Mouse (Mus musculus): Measurements from ENCODE around the gene Nppc. TPM values are rescaled to one million over a fixed set of nuclear protein-coding genes. Genes with fewer than 3 reads are reported as not detected.

Gene Nppc
- polyA plus RNA-seq, 1 experiment from 2014 or later = 3.6 TPM

DNA sequence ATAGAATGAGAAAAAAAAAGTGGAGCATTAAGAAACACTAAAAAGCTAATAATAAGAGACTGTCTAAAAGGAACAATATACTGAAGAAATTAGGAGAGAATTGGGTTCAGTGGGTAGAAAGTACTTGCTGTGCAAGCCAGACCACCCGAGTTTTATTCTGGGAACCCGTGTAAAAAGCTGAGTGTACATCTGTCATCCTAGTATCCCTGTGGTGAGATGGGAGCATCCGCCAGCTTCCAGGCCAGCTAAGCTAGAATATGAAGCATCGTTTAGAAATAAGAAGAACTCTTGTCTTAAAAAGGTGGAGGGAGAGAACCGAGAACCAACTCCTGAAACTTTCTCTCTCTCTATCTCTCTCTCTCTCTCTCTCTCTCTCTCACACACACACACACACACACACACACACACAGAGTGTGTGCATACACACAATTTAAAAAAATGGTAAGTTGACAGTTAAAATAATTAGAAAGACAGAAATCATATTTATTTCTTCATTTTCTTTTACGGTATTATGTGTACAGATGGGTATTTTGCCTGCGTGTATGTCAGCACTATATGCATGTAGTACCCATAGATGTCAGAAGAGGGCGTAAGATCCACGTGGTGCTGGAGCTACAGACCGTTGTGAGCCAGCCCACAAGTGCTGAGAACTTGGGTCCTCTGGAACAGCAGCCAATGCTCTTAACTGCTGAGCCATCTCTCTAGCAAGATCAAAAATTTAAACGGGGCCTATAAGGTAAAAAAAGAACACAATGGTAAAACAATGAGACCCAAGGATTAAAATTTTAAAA, 29.2 kb upstream of the Nppc start:
- H3K36me3 ChIP-seq (ENCODE audit: insufficient read depth, low read length) = no peaks in the 10 kb centered on the region
- ATAC-seq (ENCODE audit: low FRiP score, low TSS enrichment) = no peak
- H3K27ac ChIP-seq (ENCODE audit: low read length) = no peak overlapping the region
- H3K4me1 ChIP-seq (ENCODE audit: insufficient read depth, low read length) = peaks cover 3% of the 10 kb centered on the region; the same call in 1 of the 2 replicates
- no peaks in the 10 kb centered on the region for H3K9me3 ChIP-seq (ENCODE audit: low read length)
- no peak overlapping the region for H3K4me3 ChIP-seq (ENCODE audit: low read length)
- no peaks in the 10 kb centered on the region for H3K27me3 ChIP-seq (ENCODE audit: insufficient read depth, low read length)
- no peak overlapping the region for H3K4me2 ChIP-seq (replicated peaks; ENCODE audit: low read depth, low read length)
- 68% methylated on average over 11 of the region's 11 CpGs for WGBS
- H3K9ac ChIP-seq (replicated peaks; ENCODE audit: low read length) = no peak overlapping the region

DNA sequence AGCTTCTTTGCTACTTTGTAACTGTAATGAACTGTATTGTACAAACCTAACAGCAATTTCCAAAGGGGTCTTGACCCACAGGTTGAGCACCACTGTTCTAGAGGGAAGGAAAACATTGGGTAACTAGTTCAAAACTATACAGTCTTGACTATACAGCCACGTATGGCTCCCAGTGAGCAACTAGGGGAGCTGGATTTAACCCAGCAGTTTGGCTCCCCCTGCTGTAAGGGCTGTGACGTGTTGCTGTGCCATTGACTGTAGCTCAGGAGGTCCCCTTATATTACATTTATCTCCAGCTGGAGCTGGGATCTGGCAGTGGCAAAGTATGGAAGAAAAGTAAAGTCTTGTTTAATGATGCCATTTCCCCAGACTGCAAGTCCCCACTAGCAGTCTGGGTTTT, 28.4 kb upstream of the Nppc start:
- no peaks in the 10 kb centered on the region for H3K4me1 ChIP-seq (ENCODE audit: insufficient read depth, low read length)
- no peaks in the 10 kb centered on the region for H3K36me3 ChIP-seq (ENCODE audit: insufficient read depth, low read length)
- no peak overlapping the region for H3K9ac ChIP-seq (replicated peaks; ENCODE audit: low read length)
- H3K27ac ChIP-seq (ENCODE audit: low read length) = no peak overlapping the region
- H3K4me2 ChIP-seq (replicated peaks; ENCODE audit: low read depth, low read length) = no peak overlapping the region
- no peaks in the 10 kb centered on the region for H3K9me3 ChIP-seq (ENCODE audit: low read length)
- H3K4me3 ChIP-seq (ENCODE audit: low read length) = no peak overlapping the region
- WGBS = 31% methylated on average over 2 of the region's 2 CpGs
- ATAC-seq (ENCODE audit: low FRiP score, low TSS enrichment) = no peak
- H3K27me3 ChIP-seq (ENCODE audit: insufficient read depth, low read length) = no peaks in the 10 kb centered on the region

DNA sequence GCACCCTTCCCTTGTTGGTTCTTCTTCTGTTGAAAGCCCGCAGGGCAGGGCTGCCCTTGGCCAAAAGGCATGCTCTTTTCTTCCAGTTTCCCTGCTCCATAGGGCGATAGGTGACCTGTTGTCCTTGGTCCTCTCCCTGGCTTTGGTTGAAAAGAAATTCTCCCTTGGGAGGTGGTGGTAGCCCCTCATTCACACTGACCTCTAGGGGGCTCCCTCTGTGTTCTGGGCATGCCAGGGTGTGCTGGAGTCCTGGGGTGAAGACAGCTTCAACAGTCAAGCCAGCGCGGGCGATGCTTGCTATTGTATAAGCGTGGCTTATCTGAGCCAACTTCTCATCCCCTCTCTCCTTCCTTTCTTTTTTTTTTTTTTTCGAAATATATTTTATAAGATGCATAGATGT, 26.6 kb upstream of the Nppc start:
- H3K36me3 ChIP-seq (ENCODE audit: insufficient read depth, low read length) = no peaks in the 10 kb centered on the region
- H3K27ac ChIP-seq (ENCODE audit: low read length) = no peak overlapping the region
- no peaks in the 10 kb centered on the region for H3K4me1 ChIP-seq (ENCODE audit: insufficient read depth, low read length)
- H3K9ac ChIP-seq (replicated peaks; ENCODE audit: low read length) = no peak overlapping the region
- no peaks in the 10 kb centered on the region for H3K27me3 ChIP-seq (ENCODE audit: insufficient read depth, low read length)
- no peak for ATAC-seq (ENCODE audit: low FRiP score, low TSS enrichment)
- H3K4me2 ChIP-seq (replicated peaks; ENCODE audit: low read depth, low read length) = no peak overlapping the region
- no peaks in the 10 kb centered on the region for H3K9me3 ChIP-seq (ENCODE audit: low read length)
- WGBS = 49% methylated on average over 7 of the region's 7 CpGs
- no peak overlapping the region for H3K4me3 ChIP-seq (ENCODE audit: low read length)

DNA sequence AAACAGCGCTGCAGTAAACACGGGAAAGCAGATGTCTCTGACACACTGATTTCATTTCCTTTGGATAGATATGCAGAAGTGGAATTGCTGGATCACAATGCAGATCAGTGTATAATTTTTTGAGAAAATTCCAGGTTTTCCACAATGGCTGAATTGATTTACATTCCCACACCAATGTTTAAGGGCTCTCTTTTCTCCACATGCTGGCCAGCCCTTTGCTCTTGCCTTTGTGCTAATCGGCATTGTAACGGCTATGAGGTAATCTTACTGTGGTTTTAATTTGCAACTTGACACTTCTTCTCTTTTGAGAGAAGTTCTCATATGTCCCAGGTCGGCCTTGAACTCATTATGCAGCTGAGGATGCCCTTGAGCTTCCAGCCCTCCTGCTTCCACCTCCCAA, 20.7 kb upstream of the Nppc start:
- H3K4me3 ChIP-seq (ENCODE audit: low read length) = no peak overlapping the region
- H3K9me3 ChIP-seq (ENCODE audit: low read length) = no peaks in the 10 kb centered on the region
- no peak for ATAC-seq (ENCODE audit: low FRiP score, low TSS enrichment)
- H3K9ac ChIP-seq (replicated peaks; ENCODE audit: low read length) = no peak overlapping the region
- H3K27me3 ChIP-seq (ENCODE audit: insufficient read depth, low read length) = no peaks in the 10 kb centered on the region
- H3K36me3 ChIP-seq (ENCODE audit: insufficient read depth, low read length) = no peaks in the 10 kb centered on the region
- no peak overlapping the region for H3K4me2 ChIP-seq (replicated peaks; ENCODE audit: low read depth, low read length)
- WGBS = 62% methylated on average over 5 of the region's 5 CpGs
- no peak overlapping the region for H3K27ac ChIP-seq (ENCODE audit: low read length)
- H3K4me1 ChIP-seq (ENCODE audit: insufficient read depth, low read length) = no peaks in the 10 kb centered on the region

DNA sequence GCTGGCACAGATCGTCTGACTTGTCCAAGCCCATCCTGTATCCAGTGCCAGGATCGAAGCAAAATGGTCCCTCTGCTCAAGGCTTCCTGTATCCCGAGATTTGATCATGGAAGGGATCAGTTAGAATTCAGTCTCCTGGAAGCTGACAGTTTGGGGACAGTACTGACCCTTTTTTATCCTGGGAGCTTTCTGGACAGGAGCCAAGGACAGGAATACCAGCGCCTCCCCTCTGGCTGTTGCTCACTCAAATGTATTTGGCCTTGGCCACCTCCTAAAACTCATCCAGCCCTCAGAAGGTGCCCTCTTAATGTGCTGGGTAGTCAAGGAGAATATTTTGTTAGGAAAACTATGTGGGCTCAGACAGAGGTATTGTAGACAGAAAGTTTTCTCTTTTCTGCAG, 16.9 kb upstream of the Nppc start:
- Histone ChIP-seq H3K4me3 (ENCODE audit: low read length) (no peak overlapping the region), H3K36me3 (ENCODE audit: insufficient read depth, low read length) (no peaks in the 10 kb centered on the region), H3K4me1 (ENCODE audit: insufficient read depth, low read length) (no peaks in the 10 kb centered on the region), H3K9ac (replicated peaks; ENCODE audit: low read length) (no peak overlapping the region), H3K27me3 (ENCODE audit: insufficient read depth, low read length) (no peaks in the 10 kb centered on the region), H3K27ac (ENCODE audit: low read length) (no peak overlapping the region), H3K9me3 (ENCODE audit: low read length) (no peaks in the 10 kb centered on the region), H3K4me2 (replicated peaks; ENCODE audit: low read depth, low read length) (no peak overlapping the region)
- ATAC-seq (ENCODE audit: low FRiP score, low TSS enrichment) = no peak
- WGBS = 80% methylated on average over 4 of the region's 4 CpGs

DNA sequence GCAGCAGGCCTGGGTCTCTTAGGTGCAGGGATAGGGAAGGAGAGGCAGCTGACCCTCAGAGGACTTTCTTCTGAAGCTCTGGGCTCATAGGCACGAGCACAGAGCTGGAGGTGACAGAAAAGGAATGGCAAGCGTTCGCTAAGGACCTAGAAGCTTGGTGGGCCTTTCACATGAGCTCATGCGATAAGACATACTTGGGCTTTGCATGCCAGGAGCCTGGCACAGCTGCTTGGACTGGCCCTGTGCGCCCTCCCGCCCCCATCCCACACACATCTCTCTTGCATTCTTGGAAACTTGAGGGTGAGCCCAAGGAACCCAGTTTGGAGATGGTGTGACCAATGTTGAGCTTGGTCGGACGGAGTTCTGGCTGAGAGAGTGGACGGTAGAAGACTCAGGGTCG, 8.3 kb upstream of the Nppc start:
- H3K4me2 ChIP-seq (replicated peaks; ENCODE audit: low read depth, low read length) = no peak overlapping the region

DNA sequence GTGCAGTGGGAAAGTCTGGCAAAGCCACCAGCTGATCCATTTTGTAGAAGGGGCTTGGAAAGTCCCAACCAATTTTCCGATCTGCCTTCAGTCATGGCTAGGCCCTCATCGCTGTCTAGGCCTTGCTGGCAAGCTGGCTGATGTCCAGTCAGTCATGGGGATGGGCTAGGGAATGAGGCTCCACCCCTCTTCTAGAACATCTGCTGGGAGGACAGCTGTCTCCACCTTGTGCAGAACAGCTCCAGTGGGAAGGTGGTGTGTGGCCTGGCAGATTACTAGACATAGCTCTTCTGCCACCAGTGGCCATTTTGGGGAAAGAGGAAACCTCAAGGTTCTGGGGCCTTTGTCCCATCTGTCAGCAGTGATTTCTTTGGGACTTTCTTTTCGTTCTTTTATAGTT, 7.3 kb upstream of the Nppc start:
- no peaks in the 10 kb centered on the region for H3K36me3 ChIP-seq (ENCODE audit: insufficient read depth, low read length)
- H3K9me3 ChIP-seq (ENCODE audit: low read length) = no peaks in the 10 kb centered on the region
- no peak overlapping the region for H3K27ac ChIP-seq (ENCODE audit: low read length)
- no peaks in the 10 kb centered on the region for H3K4me1 ChIP-seq (ENCODE audit: insufficient read depth, low read length)
- no peak overlapping the region for H3K4me2 ChIP-seq (replicated peaks; ENCODE audit: low read depth, low read length)
- H3K27me3 ChIP-seq (ENCODE audit: insufficient read depth, low read length) = peaks cover 1% of the 10 kb centered on the region; the same call in 1 of the 2 replicates
- no peak overlapping the region for H3K9ac ChIP-seq (replicated peaks; ENCODE audit: low read length)
- ATAC-seq (ENCODE audit: low FRiP score, low TSS enrichment) = no peak
- no peak overlapping the region for H3K4me3 ChIP-seq (ENCODE audit: low read length)
- WGBS = 84% methylated on average over 3 of the region's 3 CpGs

More for the DNA sequence above, 8.3 kb upstream of the Nppc start:
- H3K4me3 ChIP-seq (ENCODE audit: low read length) = no peak overlapping the region
- no peaks in the 10 kb centered on the region for H3K27me3 ChIP-seq (ENCODE audit: insufficient read depth, low read length)
- no peaks in the 10 kb centered on the region for H3K9me3 ChIP-seq (ENCODE audit: low read length)
- WGBS = 76% methylated on average over 10 of the region's 10 CpGs
- no peak overlapping the region for H3K27ac ChIP-seq (ENCODE audit: low read length)
- no peak overlapping the region for H3K9ac ChIP-seq (replicated peaks; ENCODE audit: low read length)
- no peaks in the 10 kb centered on the region for H3K4me1 ChIP-seq (ENCODE audit: insufficient read depth, low read length)
- ATAC-seq (ENCODE audit: low FRiP score, low TSS enrichment) = no peak
- H3K36me3 ChIP-seq (ENCODE audit: insufficient read depth, low read length) = no peaks in the 10 kb centered on the region

DNA sequence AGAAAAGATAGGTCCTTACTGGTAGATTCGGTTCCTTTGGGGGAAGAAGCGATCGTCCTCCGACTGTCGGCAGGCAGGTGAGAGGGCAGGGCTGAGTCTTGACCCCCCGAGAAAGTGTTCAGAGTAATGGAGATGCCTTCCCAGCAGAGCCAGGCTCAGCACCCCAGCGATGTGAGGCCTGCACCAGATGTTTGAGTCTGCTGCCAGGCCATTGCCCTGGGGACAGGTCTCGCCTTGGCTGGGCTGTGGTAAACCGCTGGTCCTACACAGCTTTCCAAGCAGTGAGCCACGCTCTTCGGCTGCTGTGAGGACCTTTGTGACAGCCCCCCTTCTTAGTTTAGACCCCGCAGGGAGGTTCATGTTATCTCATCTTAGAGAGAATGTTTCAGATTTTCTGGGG, 4.8 kb upstream of the Nppc start:
- H3K27ac ChIP-seq (ENCODE audit: low read length) = no peak overlapping the region
- no peaks in the 10 kb centered on the region for H3K36me3 ChIP-seq (ENCODE audit: insufficient read depth, low read length)
- no peak overlapping the region for H3K4me3 ChIP-seq (ENCODE audit: low read length)
- H3K27me3 ChIP-seq (ENCODE audit: insufficient read depth, low read length) = peaks cover 24% of the 10 kb centered on the region
- no peak for ATAC-seq (ENCODE audit: low FRiP score, low TSS enrichment)
- no peak overlapping the region for H3K4me2 ChIP-seq (replicated peaks; ENCODE audit: low read depth, low read length)
- H3K9me3 ChIP-seq (ENCODE audit: low read length) = no peaks in the 10 kb centered on the region
- 81% methylated on average over 12 of the region's 12 CpGs for WGBS
- no peak overlapping the region for H3K9ac ChIP-seq (replicated peaks; ENCODE audit: low read length)
- no peaks in the 10 kb centered on the region for H3K4me1 ChIP-seq (ENCODE audit: insufficient read depth, low read length)

DNA sequence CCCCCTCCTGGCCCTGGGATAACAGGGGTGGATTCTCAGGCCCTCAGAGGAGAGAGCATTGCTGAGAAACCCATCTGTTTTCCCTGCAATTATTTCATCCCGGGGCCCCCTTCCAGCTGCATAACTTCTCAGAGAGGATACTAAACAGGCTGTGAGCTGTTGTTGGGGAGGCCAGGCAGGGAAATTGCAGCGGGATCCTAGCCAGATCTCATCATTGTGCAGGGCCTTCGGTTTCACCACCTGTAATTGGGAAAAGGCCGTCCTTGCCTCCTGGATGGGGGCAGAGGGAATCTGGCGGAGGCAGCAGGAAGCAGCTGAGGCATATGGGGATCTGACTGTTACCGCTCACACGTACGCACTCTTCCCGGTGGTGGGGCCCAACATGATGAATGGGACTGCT, 4.0 kb upstream of the Nppc start:
- peaks cover 28% of the 10 kb centered on the region for H3K27me3 ChIP-seq (ENCODE audit: insufficient read depth, low read length)
- no peak overlapping the region for H3K27ac ChIP-seq (ENCODE audit: low read length)
- no peak overlapping the region for H3K4me2 ChIP-seq (replicated peaks; ENCODE audit: low read depth, low read length)
- no peaks in the 10 kb centered on the region for H3K36me3 ChIP-seq (ENCODE audit: insufficient read depth, low read length)
- no peaks in the 10 kb centered on the region for H3K9me3 ChIP-seq (ENCODE audit: low read length)
- no peak overlapping the region for H3K9ac ChIP-seq (replicated peaks; ENCODE audit: low read length)
- ATAC-seq (ENCODE audit: low FRiP score, low TSS enrichment) = no peak
- peaks cover 4% of the 10 kb centered on the region for H3K4me1 ChIP-seq (ENCODE audit: insufficient read depth, low read length)
- no peak overlapping the region for H3K4me3 ChIP-seq (ENCODE audit: low read length)
- WGBS = 57% methylated on average over 9 of the region's 9 CpGs

DNA sequence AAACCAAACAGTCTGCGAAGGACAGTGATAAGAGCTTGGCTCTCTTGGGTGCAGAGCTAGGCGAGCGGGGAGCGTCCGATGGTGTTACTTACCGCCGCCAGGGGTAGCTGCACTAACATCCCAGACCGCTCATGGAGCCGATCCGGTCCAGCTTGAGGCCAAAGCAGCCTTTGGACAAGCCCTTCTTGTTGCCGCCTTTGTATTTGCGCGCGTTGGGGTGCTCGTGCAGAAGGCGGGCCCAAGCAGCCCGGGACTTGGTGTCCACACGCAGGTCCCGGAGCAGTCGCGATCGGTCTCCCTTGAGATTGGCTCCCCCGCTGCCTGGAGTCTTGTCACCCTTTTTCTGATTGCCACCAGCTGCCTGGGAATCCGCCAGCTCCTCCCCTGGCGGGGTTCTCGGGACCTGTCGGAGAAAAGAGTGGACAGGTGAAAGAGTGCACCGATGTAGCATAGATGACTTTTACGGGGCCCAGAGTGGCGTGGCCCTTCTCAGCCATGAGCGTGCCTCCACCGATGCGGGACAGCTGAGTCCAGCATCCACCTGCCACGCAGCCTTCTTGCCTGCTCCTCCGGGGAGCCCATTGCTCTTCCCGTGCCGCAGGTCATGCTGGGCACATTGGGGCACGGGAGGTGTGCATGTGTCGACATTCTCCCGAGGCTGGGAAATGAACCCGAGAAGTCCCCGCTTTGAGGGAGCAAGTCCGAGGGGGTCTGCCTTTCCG, 658 bp downstream of the Nppc start:
- Histone ChIP-seq H3K9me3 (ENCODE audit: low read length) (no peaks in the 10 kb centered on the region), H3K4me3 (ENCODE audit: low read length) (peak overlapping the region; percentile 60), H3K27me3 (ENCODE audit: insufficient read depth, low read length) (peaks cover 52% of the 10 kb centered on the region), H3K36me3 (ENCODE audit: insufficient read depth, low read length) (no peaks in the 10 kb centered on the region), H3K4me1 (ENCODE audit: insufficient read depth, low read length) (peaks cover 4% of the 10 kb centered on the region), H3K27ac (ENCODE audit: low read length) (no peak overlapping the region), H3K9ac (replicated peaks; ENCODE audit: low read length) (peak overlapping the region; percentile 64), H3K4me2 (replicated peaks; ENCODE audit: low read depth, low read length) (peak overlapping the region; percentile 99)
- ATAC-seq (ENCODE audit: low FRiP score, low TSS enrichment) = peak; percentile 59
- 1% methylated on average over 44 of the region's 44 CpGs for WGBS

Measured in kidney, embryonic 16.5 days (tissue).